Mouse (Mus musculus) CD8-positive naive resting alpha-beta T cell, adult 57 days (primary cell): ENCODE data around the gene Rab33a. TPM values are rescaled to one million over a fixed set of nuclear protein-coding genes. Genes with fewer than 3 reads are reported as not detected.

Experiments used
- total RNA-seq: library from RNA; stranded (reverse); gene quantifications from one replicate; pipeline ENCODE4 v1.2.4, GENCODE M21; 2023

The Rab33a gene
- total RNA-seq: not detected

DNA sequence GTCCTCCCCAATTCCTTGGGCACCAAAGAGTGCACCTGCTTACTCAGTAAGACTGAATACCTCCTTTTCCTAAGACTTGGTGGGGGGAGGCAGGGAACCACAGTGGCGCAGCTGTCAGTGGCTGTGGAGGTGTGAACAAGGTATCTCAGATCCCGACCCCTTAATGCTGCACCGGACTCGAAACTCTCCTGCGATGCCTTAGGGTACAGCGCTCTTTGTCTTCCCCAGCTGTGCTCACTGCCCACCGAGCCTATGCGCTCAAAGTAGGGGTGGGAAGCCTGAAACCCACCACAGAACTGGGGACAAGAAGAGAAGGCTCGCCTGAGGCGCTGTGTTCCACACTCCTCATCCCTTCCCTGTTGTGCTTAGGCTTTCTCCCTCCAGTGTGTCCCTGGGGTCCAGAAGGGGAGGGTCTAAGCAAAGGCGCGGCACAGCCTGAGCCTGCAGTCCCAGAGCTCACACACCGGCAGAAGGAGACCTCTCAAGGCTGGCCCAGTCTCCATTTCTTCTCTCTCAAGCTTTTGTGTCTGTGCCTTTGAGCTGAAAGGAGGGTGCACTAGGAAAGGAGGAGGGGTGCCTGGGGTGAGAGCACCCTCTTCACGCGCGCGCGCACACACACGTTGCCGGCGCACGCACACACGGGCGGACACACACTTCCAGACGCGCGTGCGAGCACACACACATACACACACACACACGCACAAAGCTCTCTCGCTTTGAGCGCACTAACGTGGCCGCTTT is at the start of gene Rab33a:
Gene Rab33a (plus strand): TSS at position 478 of the 741 bp plus-strand sequence.

DNA sequence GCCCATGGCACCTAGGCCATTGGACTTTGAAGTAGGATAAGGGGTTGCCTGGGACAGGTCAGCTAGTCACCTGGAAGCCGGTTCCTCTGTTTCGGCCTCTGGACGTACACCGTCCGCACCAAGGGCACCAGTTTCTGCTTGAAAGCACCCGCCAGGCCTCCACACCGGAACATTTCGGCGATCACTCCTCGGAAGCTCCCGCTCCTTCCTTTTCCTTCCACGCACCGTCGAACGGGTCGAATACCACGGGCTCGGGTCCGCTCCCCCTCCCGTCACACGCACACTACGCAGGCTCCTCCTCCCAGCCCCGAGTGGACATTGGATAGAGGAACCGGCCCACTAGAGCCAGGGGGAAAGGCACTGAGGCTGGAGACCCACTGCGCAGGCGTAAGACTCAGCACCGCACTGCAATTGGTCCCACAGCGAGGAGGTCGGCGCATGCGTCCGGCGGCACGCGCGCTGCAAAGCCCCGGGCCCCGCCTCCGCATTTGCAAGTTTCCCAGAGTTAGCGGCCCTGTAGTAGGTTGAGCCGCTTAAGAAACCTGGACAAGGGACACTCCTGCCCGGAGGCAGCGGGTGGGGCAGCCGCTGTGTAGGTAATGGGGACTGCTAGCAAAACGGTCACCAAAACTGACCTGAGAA is 5.8 kb upstream of the Rab33a start, which contains the start of gene Aifm1:
Gene Aifm1 (minus strand): TSS at position 398 of the 642 bp plus-strand sequence.

Other genes starting within 250 kb of the Rab33a start
- gene Bcorl1, start 177.9 kb upstream of the Rab33a start, total RNA-seq: 12.2 TPM
- gene Elf4, start 56.2 kb upstream of the Rab33a start, total RNA-seq: 117 TPM
- gene Aifm1, start 5.7 kb upstream of the Rab33a start, total RNA-seq: 20.6 TPM
- gene Zfp280c, start 75.2 kb downstream of the Rab33a start, total RNA-seq: 27.7 TPM
- 5.4 TPM for gene Slc25a14, start 104.1 kb downstream of the Rab33a start, total RNA-seq
- not detected for gene Gpr119, start 155.2 kb downstream of the Rab33a start, total RNA-seq
- 10.0 TPM for gene Rbmx2, start 175.7 kb downstream of the Rab33a start, total RNA-seq